Mouse (Mus musculus) regulatory T cell (primary cell): Measurements from ENCODE around the gene Fbxl15.

ENCODE experiments used
- in situ Hi-C: fragments of 300-600 bp; cut with MboI, MseI; formaldehyde crosslinking; loops from one replicate; pipeline ENCODE4 v1.15.1; 2025; ENCODE audit warnings: high pct_unique_total_duplicates

The Fbxl15 gene

DNA sequence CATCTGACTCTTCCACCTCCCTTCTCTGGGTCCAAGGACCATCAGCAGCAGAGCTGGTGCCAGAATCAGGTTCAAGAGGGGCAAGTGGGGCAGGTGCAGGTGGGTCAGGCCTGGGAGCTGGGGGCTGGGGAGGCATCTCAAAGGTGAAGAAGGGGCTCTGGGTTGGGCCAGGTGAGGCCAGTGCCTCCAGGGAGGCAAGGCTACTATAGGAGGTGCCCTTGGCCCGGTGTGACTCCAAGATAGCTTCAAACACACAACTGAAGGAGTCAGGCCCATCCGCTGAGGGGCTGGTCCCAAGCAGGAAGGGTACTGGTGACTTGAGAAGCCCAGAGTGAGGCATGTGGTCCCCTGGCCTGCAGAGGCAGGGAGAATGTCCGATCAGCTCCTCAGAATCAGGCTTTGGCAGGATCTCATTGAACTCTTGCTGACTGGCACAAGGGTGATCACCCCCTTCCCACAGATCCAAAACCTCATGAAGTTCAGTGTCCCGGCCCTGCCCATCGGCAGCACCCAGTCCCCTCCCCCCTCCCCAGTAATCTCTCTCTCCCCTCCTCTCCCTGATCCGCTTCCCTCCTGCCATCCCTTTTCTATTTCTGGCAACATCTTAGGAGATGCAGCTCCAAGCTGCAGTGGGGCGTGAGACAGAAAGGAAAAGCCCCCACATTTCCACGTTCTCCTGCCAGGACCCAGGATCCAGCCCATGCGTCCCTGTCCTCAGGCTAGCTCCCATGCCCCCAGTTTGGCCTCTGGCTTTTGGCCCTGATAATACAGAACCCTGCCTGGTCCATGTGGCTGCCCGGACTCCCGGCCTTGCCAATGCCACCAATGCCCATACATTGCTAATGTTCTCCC is 5.6 kb upstream of the Fbxl15 start:
- in situ Hi-C loops: no loop called here

DNA sequence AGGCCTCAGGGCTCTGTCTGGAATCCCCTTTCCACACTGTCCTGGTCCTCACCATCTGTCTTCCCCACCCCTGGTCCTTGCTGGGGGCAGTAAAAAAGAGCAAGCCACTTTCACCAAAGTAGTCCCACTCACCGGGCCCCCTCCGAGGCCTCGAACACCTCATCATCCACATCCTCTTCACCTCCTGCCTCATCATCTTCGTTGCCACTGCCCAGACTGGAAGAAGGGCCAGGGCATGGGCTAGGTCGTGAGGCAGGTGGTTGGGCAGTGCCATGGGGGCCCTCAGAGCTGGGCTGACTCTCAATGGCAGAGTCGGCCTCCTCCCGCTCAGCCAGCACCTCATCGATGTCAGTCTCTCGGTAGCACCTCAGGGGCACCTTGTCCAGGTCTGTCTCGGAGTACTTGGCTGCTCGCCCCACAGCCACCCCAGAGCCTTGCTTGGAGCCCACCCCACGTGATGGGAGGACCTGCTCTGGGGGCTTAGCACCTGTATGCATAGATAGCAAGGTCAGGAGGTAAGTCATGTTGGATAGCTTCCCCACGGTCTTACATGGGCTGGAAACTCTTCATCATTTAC is 4.9 kb upstream of the Fbxl15 start:
- in situ Hi-C loops: no loop called here

GRCm38 (mm10) chr19:46323716-46324115 is 4.3 kb upstream of the Fbxl15 start:
- in situ Hi-C loops: no loop called here

DNA sequence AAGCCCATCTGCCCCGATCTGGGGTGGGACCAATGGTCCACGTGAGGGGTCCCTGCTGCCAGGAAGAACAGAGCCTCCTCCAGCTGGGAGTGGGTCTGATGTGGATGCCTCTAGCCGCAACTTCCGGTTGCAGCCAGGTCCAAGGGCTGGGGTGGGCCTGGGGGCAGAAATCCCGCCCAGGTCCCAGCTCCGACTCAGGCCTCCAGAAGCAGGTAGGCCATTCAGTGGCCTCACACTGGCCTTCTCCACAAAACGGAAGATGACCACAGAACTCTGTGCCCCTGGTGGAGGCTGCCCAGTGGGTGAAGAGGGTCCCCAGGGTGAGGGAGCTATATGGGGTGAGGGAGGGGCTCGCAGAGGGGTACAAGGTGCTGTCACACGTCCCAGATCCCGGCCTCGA is 3.6 kb upstream of the Fbxl15 start:
- in situ Hi-C loops: no loop called here

GRCm38 (mm10) chr19:46324918-46325317 is 3.1 kb upstream of the Fbxl15 start:
- in situ Hi-C loops: no loop called here

GRCm38 (mm10) chr19:46326019-46326755 is 1.8 kb upstream of the Fbxl15 start:
- in situ Hi-C loops: no loop called here

GRCm38 (mm10) chr19:46326756-46327305 is 1.2 kb upstream of the Fbxl15 start, which contains the start of gene Psd:
TSS of gene Psd (minus strand) at chr19:46327156.
- in situ Hi-C loops: no loop called here

GRCm38 (mm10) chr19:46327531-46328064 is 386 bp upstream of the Fbxl15 start:
- in situ Hi-C loops: no loop called here

DNA sequence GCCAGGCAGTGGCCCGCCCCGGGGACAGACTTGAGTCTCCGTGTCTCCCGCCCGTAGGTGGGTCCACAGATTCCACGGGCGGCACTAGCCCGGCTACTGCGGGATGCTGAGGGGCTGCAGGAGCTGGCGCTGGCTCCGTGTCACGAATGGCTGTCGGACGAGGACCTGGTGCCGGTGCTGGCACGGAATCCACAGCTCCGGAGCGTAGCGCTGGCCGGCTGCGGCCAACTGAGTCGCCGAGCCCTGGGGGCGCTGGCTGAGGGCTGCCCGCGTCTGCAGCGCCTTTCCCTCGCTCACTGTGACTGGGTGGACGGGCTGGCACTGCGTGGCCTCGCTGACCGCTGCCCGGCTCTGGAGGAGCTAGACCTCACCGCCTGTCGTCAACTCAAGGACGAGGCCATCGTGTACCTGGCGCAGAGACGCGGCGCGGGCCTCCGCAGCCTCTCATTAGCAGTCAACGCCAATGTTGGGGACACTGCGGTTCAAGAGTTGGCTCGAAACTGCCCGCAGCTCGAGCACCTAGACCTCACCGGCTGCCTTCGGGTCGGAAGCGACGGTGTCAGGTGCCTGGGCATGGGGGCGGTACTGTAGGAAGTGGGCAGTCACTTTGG is 1.2 kb downstream of the Fbxl15 start:
- in situ Hi-C loops: no loop called here

DNA sequence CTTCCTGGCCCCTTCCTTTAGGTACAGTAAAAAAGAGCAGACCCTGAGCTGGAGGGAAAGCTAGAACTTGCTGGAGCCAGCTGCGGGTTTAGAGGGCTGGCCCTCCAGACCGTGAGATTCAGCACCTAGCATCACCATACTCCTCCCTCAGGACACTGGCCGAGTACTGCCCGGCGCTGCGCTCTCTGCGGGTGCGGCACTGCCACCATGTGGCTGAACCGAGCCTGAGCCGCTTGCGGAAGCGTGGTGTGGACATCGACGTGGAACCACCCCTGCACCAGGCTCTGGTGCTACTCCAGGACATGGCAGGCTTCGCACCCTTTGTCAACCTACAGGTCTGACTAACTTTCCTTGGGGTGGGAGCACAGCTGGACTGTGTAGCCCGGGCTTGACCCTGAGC is 2.0 kb downstream of the Fbxl15 start:
- in situ Hi-C loops: no loop called here

DNA sequence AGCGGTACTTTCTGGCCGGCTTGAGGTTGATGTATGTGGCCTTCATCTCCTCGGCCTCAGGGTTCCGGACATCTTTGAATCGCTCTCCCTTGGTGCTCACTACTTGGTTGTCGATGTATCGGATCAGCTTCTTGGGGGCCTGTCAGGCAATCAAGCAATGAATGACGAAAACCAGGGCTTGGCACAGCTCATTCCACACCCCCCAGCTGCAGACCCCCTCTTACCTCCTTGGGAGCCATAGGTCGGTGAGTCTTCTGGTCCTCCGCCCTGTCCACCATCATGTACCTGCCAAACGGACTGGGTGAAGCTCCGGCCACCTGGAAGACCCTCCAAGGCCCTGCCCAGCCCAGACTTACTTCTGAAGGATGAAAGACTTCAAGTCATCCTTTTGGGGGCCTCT is 2.7 kb downstream of the Fbxl15 start:
- in situ Hi-C loops: no loop called here

GRCm38 (mm10) chr19:46331326-46331725 is 3.3 kb downstream of the Fbxl15 start:
- in situ Hi-C loops: no loop called here

DNA sequence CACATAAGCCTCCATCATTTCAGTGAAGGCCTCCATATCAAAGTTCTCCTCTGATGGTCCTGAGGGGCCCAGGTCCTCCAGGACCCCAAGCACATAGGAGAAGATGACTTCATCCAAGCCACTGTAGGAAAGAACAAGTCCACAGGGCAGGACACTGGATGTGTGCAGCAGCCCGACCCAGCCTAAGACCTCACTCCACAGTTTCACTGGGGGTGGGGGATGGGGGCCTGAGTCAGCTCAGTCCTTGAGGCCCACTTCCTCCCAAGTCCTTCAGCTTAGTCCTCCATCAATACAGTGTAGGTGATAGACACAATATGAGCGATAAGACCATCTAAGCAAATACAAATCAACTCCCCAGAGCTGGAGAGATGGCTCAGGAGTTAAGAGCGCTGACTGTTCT is 4.0 kb downstream of the Fbxl15 start:
- in situ Hi-C loops: no loop called here

GRCm38 (mm10) chr19:46332721-46333339 is 4.8 kb downstream of the Fbxl15 start:
- in situ Hi-C loops: no loop called here

DNA sequence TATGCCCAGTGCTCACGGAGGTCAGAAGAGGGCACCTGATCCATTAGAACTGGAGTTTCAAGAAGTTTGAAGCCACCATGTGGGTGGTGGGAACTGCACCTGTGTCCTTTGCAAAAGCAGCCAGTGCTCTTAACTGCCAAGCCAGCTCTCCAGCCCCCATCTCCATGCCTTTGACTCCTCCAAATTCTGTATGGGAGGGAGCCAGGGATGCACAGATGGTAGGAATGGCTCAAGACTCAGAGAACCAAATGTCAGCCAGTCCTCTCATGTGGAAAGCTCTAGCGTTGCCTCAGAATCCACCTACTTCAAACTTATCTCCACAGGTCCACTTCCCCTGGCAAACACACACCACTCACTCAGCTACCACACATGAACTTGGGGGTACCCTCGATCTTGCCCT is 5.9 kb downstream of the Fbxl15 start:
- in situ Hi-C loops: no loop called here

- in situ Hi-C loops: no loop called here
Measured at GRCm38 (mm10) chr19:46337719-46338330, 9.8 kb downstream of the Fbxl15 start.

DNA sequence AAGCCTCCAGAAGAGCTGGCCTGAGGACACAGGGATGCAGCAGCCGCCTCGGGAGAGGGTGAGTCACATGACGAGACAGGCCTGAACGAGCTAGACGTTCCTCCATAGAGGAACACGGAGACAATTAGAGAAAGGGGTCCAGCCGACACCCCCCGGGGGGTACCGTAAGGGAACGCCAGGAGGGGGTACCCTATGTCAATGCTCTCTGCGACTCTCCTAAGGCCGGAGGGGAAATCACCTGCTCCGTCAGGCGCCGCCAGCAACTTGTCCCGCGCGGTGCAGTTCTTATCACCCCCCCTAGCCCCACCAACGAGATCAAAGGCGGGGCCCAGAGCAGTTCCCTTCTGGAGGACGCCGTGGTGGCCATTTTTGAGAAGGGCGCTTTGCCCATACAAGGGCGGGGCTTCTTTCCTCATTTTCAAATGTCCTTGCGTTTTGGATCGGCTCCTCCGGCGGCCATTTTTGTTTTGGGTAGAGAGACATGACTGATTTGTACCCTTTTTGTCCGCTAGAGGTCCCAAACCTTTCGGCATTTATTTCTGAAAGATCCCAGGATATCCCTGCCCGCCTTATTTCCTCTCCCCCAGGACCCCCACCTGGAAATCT is 10.4 kb downstream of the Fbxl15 start, which contains the start of gene Cuedc2:
TSS of gene Cuedc2 (minus strand) at position 372 of the 606 bp plus-strand sequence.
- in situ Hi-C loops: no loop called here

DNA sequence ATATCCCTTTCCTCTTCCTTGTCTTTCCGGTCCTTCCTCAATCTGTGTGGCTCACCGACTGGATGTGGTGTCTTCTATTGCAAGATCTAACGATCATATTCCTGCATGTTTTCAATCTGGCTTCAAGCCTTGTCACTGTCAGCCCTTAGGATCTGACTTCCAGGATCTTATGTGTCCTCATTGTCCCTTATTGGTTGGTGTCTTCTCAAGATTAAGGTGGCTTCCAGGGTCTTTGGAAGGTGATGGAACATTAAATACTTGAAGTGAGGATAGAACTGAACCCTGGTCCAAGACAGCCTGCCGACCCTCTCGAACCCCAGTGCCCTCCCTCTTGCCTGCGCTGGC is 10.9 kb downstream of the Fbxl15 start:
- in situ Hi-C loops: no loop called here

DNA sequence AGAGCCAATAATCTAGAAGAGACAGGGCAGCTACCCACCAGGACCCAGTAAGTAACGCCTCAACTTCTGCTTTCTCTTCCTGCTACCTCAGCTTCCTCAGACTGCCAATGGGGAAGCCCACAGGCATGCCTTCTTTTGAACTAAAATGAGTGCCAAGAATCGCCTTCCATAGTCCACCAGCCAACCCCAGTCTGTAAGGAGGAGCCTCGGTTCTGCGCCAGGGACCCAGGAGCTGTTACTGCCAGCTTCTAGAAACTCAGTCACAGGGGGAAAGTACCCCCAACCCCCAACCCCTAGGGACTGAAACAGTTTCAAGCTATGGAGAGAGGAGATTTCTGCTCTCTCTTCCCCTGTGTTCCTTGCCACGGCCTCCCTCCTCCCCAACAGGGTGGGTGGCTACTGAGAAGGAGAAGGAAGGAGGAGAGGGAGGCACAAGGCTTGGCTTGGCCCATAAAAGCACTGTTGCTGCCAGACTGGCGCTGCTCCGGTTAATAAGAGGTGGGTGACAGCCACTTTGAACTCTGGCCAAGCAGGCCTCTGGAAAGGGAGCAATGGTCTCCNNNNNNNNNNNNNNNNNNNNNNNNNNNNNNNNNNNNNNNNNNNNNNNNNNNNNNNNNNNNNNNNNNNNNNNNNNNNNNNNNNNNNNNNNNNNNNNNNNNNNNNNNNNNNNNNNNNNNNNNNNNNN is 11.4 kb downstream of the Fbxl15 start:
- in situ Hi-C loops: no loop called here
